Mouse (Mus musculus) ovary, postnatal 10 days (tissue): ENCODE results near the gene Epn2.
A peak's percentile ranks its signal among the peaks of the same experiment; 100 is the strongest.

Source experiments
- DNase-seq: peaks from one replicate; pipeline ENCODE4 v3.0.0; 2022; ENCODE audit warnings: low spot score

Epn2 gene

GRCm38 (mm10) chr11:61578983-61579877 is at the start of gene Epn2:
Gene Epn2 (minus strand): TSS chr11:61579687.
- peak; percentile 50 for DNase-seq

DNA sequence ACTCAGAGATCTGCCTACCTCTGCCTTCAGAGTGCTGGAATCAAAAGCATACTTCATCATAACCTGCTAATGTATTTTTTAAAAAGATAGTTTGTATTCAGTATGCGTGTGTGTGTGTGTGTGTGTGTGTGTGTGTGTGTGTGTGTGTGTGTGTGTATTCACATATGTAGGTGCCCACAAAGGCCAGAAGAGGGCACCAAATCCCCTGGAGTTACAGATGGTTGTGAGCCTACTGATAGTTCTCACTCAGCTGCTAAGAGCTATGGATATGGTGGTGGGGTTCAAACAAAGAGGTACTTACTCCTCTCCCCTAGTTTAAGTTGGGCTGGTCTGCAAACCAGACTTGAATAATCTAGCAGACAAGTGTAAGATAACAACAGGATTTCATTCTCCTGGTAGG is 47.0 kb upstream of the Epn2 start:
- DNase-seq = no peak

DNA sequence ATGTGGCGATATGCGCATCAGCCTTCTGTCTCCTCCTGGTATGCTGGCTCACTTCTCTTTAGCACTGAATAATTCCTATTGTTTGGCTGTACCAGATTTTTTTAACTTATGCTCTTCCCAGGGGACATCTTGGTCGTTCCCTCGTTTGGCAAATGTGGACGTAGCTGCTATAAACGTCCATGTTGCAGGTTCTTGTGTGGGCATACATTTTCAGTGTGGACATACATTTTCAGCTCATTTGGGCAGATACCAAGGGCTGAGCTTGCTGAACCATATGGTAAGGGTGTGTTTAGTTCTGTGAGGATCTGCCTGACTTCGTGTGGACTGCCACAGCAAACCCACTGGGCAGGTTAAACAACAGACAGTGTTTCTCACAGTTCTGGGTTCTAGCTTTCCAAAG is 45.6 kb upstream of the Epn2 start:
- no peak for DNase-seq

GRCm38 (mm10) chr11:61620762-61621161 is 41.3 kb upstream of the Epn2 start:
- no peak for DNase-seq

DNA sequence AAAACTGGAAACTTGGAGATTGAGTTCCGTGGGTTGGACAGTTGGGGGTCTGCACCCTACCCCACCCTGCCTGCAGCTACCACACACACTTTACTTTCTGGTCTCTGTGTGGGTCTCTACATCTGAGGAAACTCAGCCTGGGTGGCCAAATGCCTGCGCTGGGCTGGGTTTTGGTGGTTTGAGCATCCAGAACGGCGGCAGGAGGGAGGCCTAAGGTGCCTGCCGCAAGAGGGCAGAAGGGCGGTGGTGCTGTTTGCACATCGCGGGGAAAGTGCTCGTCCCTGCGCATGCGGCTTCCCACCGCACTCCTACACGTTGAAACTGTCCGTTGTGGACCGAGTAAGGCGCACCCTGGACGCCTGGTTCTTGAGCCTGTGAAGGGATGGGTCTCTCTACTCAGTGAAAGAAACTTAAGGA is 40.8 kb upstream of the Epn2 start:
- peak; percentile 71 for DNase-seq

- no peak for DNase-seq
These were observed 40.3 kb upstream of the Epn2 start for GRCm38 (mm10) chr11:61619791-61620241.

DNA sequence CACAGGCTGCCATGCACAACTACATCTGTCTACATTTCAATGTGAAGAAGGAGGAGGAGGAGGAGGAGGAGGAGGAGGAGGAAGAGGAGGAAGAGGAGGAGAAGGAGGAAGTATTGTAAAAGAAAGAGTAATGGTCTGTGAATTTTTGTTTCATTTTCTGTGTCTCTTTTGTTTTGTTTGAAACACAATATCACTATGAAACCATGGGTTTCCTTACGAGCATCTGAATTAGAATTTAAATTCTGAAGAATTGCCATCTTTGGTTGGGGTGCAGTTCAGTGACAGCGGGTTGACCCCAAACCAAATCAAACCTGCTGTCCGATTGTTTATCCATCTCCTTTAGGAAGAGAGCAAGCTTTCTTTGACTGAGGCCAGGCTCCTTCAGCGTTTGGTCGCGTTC is 39.9 kb upstream of the Epn2 start:
- DNase-seq = no peak

DNA sequence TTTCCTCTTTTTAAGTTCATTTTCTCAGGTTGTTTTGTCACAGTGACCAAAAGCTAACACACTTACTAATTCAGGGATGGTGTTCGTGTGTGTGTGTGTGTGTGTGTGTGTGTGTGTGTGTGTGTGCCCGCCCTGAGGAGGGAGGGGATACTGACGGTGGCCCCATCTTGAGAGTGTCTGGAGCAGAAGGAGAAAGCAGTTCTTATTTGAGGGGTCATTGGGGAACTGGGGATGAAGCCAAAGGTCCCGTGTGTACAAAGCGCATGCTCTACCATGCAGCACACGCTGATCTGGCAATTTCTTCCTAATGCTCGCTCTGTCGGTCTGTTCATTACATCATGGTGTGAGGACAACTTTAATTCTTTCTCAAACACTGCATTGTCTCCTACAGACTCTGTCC is 39.1 kb upstream of the Epn2 start:
- no peak for DNase-seq

DNA sequence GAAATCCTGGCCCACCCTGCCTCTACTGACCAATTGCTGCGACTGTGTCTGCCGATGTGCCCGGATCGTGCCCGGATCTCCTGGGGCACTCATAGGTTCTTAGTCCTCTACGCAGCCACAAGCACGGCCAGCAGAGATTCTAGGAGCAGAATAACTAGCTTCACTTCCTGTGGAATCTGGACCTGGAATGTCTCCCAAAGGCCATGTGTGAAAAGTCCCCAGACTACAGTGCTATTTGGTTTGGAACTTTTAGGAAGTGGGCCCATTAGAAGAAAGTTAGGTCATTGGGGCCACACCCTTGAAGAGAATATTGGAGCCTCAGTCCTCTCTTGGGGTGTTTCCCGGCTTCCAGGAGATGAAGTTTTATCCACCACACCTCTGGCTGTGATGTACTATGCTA is 38.6 kb upstream of the Epn2 start:
- DNase-seq = no peak

DNA sequence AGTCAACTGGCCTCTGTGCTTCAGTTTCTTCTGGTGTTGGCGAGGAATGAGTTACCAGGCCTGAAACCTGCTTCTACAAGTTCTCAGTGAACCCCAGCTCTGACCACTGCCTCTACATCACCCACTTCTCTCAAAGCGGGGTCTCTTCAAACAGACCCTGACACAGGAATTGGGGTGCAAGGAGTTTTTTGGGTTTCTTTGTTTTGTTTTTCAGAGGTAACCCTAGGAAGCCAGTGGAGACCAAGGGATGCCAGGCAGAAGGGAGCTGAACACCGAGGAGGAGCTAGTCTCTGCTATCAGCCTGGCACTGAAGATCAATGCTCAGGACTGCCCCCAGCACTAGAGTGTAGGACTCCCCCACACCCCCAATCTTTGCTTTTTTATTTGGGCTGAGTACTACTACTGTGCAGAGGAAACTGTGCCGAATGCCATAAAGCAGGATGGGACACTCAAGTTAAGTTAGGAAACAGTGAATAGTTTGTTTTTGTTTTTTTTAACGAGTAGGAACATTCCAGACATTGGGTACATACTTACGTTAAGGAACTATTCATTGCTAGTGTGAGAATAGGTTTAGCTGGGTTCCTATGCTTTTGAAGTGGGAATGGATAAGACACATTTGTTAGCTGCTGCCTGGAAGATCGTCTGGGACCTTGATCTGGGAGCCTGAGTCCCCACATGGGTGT is 37.9 kb upstream of the Epn2 start:
- DNase-seq = no peak

DNA sequence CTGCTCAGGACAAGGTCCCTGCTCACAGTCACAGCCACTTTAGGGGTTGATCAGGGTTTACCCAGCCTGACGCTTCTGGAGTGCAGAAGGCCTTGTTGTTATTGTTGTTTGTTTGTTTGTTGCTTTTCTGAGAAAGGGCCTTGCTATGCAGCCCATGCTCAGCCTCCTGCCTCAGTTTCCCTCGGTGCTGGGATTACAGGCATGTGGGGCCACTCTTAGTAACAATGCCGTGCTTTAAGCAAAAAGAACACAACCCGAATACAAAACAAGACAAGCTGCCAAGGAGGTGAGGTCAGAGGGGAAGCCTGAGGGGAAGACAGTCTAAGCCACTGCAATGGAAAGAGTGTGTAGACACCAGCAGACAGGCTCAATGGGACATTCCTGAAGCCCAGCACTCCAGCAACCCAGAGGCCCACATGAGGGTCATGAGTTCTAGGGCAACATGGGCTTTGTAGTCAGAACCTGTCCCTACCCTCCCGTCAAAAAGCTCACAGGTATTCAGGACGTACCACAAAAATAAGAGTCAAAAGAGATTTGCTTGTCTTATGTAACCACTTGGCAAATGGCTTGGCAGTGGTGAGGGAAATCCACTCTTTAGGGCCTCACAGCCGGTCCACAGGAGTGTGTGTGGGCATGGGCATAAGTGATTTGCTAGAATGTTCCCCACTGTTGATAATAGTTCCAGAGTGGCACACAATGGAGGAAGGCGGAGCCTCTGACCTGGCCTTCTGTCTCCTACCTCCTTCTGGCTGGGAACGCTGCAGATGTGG is 37.2 kb upstream of the Epn2 start:
- DNase-seq = no peak

DNA sequence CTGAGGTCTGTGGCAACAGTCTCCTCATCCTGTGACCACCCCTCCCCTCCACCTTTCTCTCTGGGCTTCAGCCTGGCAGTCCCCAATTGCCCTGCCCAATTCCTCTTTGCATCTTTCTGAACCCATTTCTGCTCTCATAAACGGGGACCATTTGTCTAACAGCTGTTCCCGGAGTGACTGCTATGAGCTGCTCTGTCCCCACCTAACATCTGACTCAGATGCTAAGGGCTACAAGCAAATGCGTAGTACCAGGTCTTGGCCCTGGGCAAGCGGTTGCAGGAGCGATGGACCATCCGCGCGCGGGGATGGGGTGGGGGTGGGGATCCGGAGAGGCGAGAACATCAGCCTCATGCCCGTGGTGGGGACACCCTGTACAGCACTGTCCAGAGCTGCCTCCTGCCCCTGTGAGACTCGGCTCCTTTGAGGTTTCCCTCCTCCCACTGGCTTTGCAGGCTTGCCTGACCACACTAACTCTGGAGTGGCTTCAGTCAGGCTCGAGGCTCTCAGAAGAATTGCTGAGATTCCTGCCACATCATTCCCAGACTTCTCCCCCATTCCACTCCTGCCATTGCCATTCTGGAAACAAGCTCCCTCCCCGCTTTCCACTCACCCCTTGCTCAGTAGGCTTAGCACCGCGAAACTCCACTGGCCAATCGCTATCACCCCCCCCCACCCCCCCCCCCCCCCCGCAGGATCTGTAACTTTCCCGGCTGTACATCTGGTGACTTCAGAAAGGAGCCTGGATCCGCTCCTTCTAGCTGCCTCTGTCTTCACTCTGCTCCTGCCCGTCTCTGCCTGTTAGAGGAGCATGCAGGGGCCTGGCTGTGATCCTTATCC is 36.4 kb upstream of the Epn2 start:
- no peak for DNase-seq

DNA sequence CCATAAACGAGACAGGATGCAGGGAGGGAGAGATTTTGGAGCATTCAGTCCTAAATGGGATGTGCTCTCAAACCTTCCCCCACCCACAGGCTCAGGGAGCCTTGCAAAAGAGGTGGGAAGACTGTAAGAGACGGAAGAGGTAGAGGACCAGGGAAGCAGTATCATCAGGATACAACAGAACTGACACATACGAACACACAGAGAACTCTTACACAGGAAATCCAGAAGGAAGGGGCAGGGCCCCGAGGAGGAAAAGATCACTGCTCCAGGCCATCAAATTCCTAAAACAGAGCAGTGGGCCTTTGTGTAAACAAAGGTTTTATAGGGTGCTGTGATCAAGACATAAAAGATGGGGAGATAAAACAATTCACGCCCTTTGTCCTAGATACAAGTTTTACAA is 34.9 kb upstream of the Epn2 start:
- DNase-seq = no peak

DNA sequence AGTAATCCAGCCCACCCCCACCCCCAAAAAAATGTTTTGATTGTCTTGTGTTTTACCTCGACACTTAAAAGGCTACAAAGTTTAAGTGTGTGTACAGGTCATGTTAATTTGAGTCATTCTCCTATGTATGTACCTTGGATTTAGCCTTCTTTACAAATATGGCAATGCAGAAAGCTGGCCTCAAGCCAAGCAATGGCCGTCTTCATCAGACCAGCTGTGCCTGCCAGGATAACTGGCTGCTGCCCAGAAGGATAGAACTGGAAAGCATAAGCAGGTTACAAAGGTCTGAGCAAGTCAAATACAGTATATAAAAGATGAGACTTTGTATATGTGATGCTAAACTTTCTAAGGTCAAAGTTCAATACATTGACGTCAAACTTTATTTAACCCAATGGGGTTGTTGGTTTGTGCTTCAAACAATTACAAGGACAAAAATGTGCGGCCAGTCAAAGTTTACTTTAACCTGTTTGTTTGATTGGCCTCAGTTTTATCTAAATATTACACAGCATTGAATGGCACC is 32.7 kb upstream of the Epn2 start:
- DNase-seq = no peak

- DNase-seq = no peak
These were observed 31.7 kb upstream of the Epn2 start for GRCm38 (mm10) chr11:61611197-61611596.

GRCm38 (mm10) chr11:61608072-61608471 is 28.6 kb upstream of the Epn2 start:
- no peak for DNase-seq

GRCm38 (mm10) chr11:61602705-61603104 is 23.2 kb upstream of the Epn2 start:
- DNase-seq = no peak

- no peak for DNase-seq
These were observed 22.0 kb upstream of the Epn2 start for GRCm38 (mm10) chr11:61601465-61601864.

DNA sequence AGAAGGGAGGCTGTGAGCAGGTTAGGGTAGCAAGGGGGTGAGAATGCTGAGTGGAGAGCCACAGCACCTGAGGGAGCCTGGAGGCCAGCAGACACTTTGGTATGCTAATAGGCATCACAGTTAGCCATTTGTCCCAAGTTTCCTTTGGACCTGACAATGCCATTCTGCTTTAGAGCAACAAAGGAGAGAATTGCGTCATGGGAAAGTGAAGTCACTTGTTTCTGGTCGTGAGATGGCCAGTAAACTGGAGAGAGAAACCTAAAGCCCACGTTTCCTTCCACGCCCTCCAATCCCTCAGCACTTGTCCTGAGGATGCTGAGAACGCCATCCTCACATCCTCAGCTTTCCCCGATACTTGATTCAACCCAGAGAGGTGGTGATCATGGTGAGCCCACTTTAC is 18.9 kb upstream of the Epn2 start:
- DNase-seq = no peak

- DNase-seq = no peak
These were observed 18.0 kb upstream of the Epn2 start for GRCm38 (mm10) chr11:61597471-61597870.

DNA sequence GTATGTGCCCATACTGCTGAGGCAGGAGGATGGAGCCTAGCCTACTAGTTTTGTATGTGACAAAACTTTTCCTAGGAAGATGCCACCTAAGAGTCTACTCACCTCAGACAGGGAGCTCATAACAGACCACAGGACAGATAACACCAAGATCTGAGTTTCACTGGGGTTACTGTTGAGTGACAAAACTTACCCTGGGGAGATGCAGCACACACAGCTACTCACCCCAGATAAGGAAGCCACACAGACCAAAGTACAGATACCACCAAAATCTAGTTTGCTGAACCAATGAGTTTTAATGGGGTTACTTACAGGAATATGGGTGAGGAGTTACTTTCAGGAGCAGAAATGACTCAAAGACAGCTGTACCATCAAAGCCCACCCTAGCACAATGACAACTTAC is 13.6 kb upstream of the Epn2 start:
- DNase-seq = no peak

- DNase-seq = no peak
These were observed 12.6 kb upstream of the Epn2 start for GRCm38 (mm10) chr11:61592061-61592460.
